Mouse (Mus musculus) hindbrain, embryonic 12.5 days (tissue): ENCODE results near the gene Ercc6. TPM values are rescaled to one million over a fixed set of nuclear protein-coding genes. Genes with fewer than 3 reads are reported as not detected.

Experiments used
- ATAC-seq: fragments of 200-750 bp; cut with Nextera tagmentation; 2 replicates; pipeline ENCODE4 v1.8.0; 2017; ENCODE audit warnings: moderate TSS enrichment; ENCODE audit not compliant: low FRiP score
- H3K27ac ChIP-seq: fragments of 300-500 bp; sonication (generic); 2 replicates; pipeline ENCODE4 v1.5.1; 2016; ENCODE audit warnings: mild to moderate bottlenecking
- H3K27me3 ChIP-seq: fragments of 300-500 bp; sonication (generic); 2 replicates; pipeline ENCODE4 v1.6.1; 2016; ENCODE audit warnings: mild to moderate bottlenecking
- H3K36me3 ChIP-seq: fragments of 300-500 bp; sonication (generic); 2 replicates; pipeline ENCODE4 v1.6.1; 2016; ENCODE audit warnings: mild to moderate bottlenecking
- H3K4me1 ChIP-seq: fragments of 300-500 bp; sonication (generic); 2 replicates; pipeline ENCODE4 v1.6.1; 2016
- H3K4me2 ChIP-seq: fragments of 300-500 bp; sonication (generic); replicated peaks from 2 replicates; pipeline ENCODE4 v1.6.1; 2016; ENCODE audit warnings: mild to moderate bottlenecking
- H3K4me3 ChIP-seq: fragments of 300-500 bp; sonication (generic); 2 replicates; pipeline ENCODE4 v1.5.1; 2016; ENCODE audit warnings: mild to moderate bottlenecking
- H3K9ac ChIP-seq: fragments of 300-500 bp; sonication (generic); 2 replicates; pipeline ENCODE4 v1.6.1; 2016; ENCODE audit warnings: mild to moderate bottlenecking, moderate library complexity
- H3K9me3 ChIP-seq: fragments of 300-500 bp; sonication (generic); replicated peaks from 2 replicates; pipeline ENCODE4 v1.6.1; 2016; ENCODE audit warnings: mild to moderate bottlenecking
- WGBS: fragments of 180-500 bp; shearing (Covaris S2); methylation state at CpG from one replicate; pipeline ENCODE4 v1.1.7; 2016; 5-methylcytosine and 5-hydroxymethylcytosine counted together
- polyA plus RNA-seq: library from polyadenylated mRNA; unstranded; fragments of >200 nt; fragmentation: Nextera tagmentation; extraction: Ambion mirVana; gene quantifications from 2 replicates; pipeline ENCODE4 v1.2.1, GENCODE M21; 2016

Ercc6 gene
- polyA plus RNA-seq, 1 experiment from 2014 or later: 33.7 TPM

GRCm38 (mm10) chr14:32628584-32628983 is 115.3 kb downstream of the Ercc6 start:
- H3K9me3 ChIP-seq: no peaks in the 10 kb centered on the region
- 50% methylated on average over 10 of the region's 10 CpGs for WGBS
- H3K4me1 ChIP-seq: no peaks in the 10 kb centered on the region
- H3K4me3 ChIP-seq: no peak overlapping the region
- no peaks in the 10 kb centered on the region for H3K27me3 ChIP-seq
- H3K4me2 ChIP-seq: no peak overlapping the region
- no peak for ATAC-seq
- H3K36me3 ChIP-seq: no peaks in the 10 kb centered on the region
- H3K27ac ChIP-seq: no peak overlapping the region
- no peak overlapping the region for H3K9ac ChIP-seq

Other genes with a start within 250 kb of the Ercc6 start
- gene Ogdhl, start 191.5 kb upstream of the Ercc6 start, polyA plus RNA-seq: 19.6 and 23.7 TPM in 2 replicates
- gene 1700024G13Rik, start 125.1 kb upstream of the Ercc6 start, polyA plus RNA-seq: 0.85 and 0.94 TPM in 2 replicates
- 7.3 and 9.4 TPM in 2 replicates for gene Slc18a3, start 48.7 kb upstream of the Ercc6 start, polyA plus RNA-seq
- 0.80 and 1.7 TPM in 2 replicates for gene Chat, start 47.5 kb upstream of the Ercc6 start, polyA plus RNA-seq
- gene Prrxl1, start 85.9 kb downstream of the Ercc6 start, polyA plus RNA-seq: 19.0 and 28.3 TPM in 2 replicates
- gene 3425401B19Rik, start 171.8 kb downstream of the Ercc6 start, polyA plus RNA-seq: 0.14 and 0.21 TPM in 2 replicates